Mouse (Mus musculus) embryonic facial prominence, embryonic 11.5 days (tissue): ENCODE measurements around the gene Lmo1. TPM values are rescaled to one million over a fixed set of nuclear protein-coding genes. Genes with fewer than 3 reads are reported as not detected.
A peak's percentile ranks its signal among the peaks of the same experiment; 100 is the strongest.

Experiments
- ATAC-seq: fragments of 200-750 bp; cut with Nextera tagmentation; replicated peaks from 2 replicates; pipeline ENCODE4 v1.8.0; 2017; ENCODE audit warnings: low read depth; ENCODE audit not compliant: insufficient number of reproducible peaks, low FRiP score, low TSS enrichment
- DNase-seq: peaks from one replicate; pipeline ENCODE4 v3.0.0-alpha.2; 2015; ENCODE audit warnings: low spot score
- H3K27ac ChIP-seq: fragments of 300-500 bp; sonication (generic); replicated peaks from 2 replicates; pipeline ENCODE4 v1.5.1; 2014; ENCODE audit warnings: mild to moderate bottlenecking, low read depth, low read length, control low read depth
- H3K27me3 ChIP-seq: fragments of 300-500 bp; sonication (generic); 2 replicates; pipeline ENCODE4 v1.6.1; 2014; ENCODE audit warnings: mild to moderate bottlenecking, low read length, moderate library complexity, mixed read lengths; ENCODE audit not compliant: control insufficient read depth, insufficient read depth
- H3K36me3 ChIP-seq: fragments of 300-500 bp; sonication (generic); replicated peaks from 2 replicates; pipeline ENCODE4 v1.6.1; 2014; ENCODE audit warnings: low read depth, mild to moderate bottlenecking, low read length, moderate library complexity, mixed read lengths; ENCODE audit not compliant: control insufficient read depth, insufficient read depth
- H3K4me1 ChIP-seq: fragments of 300-500 bp; sonication (generic); 2 replicates; pipeline ENCODE4 v1.6.1; 2014; ENCODE audit warnings: low read length, mixed read lengths; ENCODE audit not compliant: control insufficient read depth, insufficient read depth
- H3K4me2 ChIP-seq: fragments of 300-500 bp; sonication (generic); 2 replicates; pipeline ENCODE4 v1.6.1; 2014; ENCODE audit warnings: low read depth, mild to moderate bottlenecking, control low read depth, low read length, moderate library complexity
- H3K4me3 ChIP-seq: fragments of 300-500 bp; sonication (generic); 2 replicates; pipeline ENCODE4 v1.5.1; 2014; ENCODE audit warnings: low read depth, low read length, control low read depth
- H3K9ac ChIP-seq: fragments of 300-500 bp; sonication (generic); replicated peaks from 2 replicates; pipeline ENCODE4 v1.6.1; 2014; ENCODE audit warnings: mild to moderate bottlenecking, control low read depth, low read length
- H3K9me3 ChIP-seq: fragments of 300-500 bp; sonication (generic); replicated peaks from 2 replicates; pipeline ENCODE4 v1.6.1; 2016; ENCODE audit warnings: mild to moderate bottlenecking, low read length, inconsistent platforms, mixed read lengths; ENCODE audit not compliant: control insufficient read depth
- WGBS: fragments of 180-500 bp; shearing (Covaris S2); extraction: QIAGEN DNeasy Blood & Tissue Kit; methylation state at CpG from one replicate; pipeline ENCODE4 v1.1.7; 2014; 5-methylcytosine and 5-hydroxymethylcytosine counted together
- polyA plus RNA-seq: library from polyadenylated mRNA; unstranded; fragments of >200 nt; fragmentation: Nextera tagmentation; extraction: Ambion mirVana; gene quantifications from 2 replicates; pipeline ENCODE4 v1.2.1, GENCODE M21; 2014

The Lmo1 gene
- polyA plus RNA-seq, 1 experiment from 2014 or later, result 33.4 TPM

- WGBS, result 77% methylated on average over 6 of the region's 6 CpGs
- Histone ChIP-seq H3K9me3 (no peaks in the 10 kb centered on the region), H3K36me3 (no peaks in the 10 kb centered on the region), H3K9ac (no peak overlapping the region), H3K27ac (no peak overlapping the region), H3K4me1 (no peaks in the 10 kb centered on the region; the same call in 1 of the 2 replicates), H3K27me3 (no peaks in the 10 kb centered on the region), H3K4me2 (no peak overlapping the region), H3K4me3 (no peak overlapping the region)
- ATAC-seq (no peak), DNase-seq (no peak)
Measured at GRCm38 (mm10) chr7:109187244-109188035, 12.4 kb upstream of the Lmo1 start.

- Histone ChIP-seq H3K36me3 (no peaks in the 10 kb centered on the region), H3K27me3 (no peaks in the 10 kb centered on the region), H3K4me1 (no peaks in the 10 kb centered on the region; the same call in 1 of the 2 replicates), H3K4me3 (no peak overlapping the region), H3K27ac (no peak overlapping the region), H3K9ac (no peak overlapping the region), H3K9me3 (no peaks in the 10 kb centered on the region), H3K4me2 (no peak overlapping the region)
- WGBS, result 90% methylated on average over 2 of the region's 2 CpGs
- ATAC-seq (no peak), DNase-seq (no peak)
Measured at GRCm38 (mm10) chr7:109185975-109186374, 11.0 kb upstream of the Lmo1 start.

- 65% methylated on average over 5 of the region's 5 CpGs for WGBS
- no peak overlapping the region for H3K9ac ChIP-seq
- no peaks in the 10 kb centered on the region for H3K4me1 ChIP-seq
- H3K27ac ChIP-seq, result no peak overlapping the region
- H3K36me3 ChIP-seq, result no peaks in the 10 kb centered on the region
- no peak for DNase-seq
- H3K27me3 ChIP-seq, result no peaks in the 10 kb centered on the region
- no peak overlapping the region for H3K4me3 ChIP-seq
- no peak overlapping the region for H3K4me2 ChIP-seq
- no peak for ATAC-seq
- H3K9me3 ChIP-seq, result no peaks in the 10 kb centered on the region
Measured at GRCm38 (mm10) chr7:109185564-109185963, 10.6 kb upstream of the Lmo1 start.

GRCm38 (mm10) chr7:109176688-109177087 is 1.7 kb upstream of the Lmo1 start:
- H3K9me3 ChIP-seq, result no peaks in the 10 kb centered on the region
- no peak overlapping the region for H3K9ac ChIP-seq
- peaks cover 5% of the 10 kb centered on the region for H3K27me3 ChIP-seq
- H3K36me3 ChIP-seq, result no peaks in the 10 kb centered on the region
- no peaks in the 10 kb centered on the region for H3K4me1 ChIP-seq
- DNase-seq (no peak), ATAC-seq (no peak)
- H3K4me3 ChIP-seq, result no peak overlapping the region
- no peak overlapping the region for H3K27ac ChIP-seq
- H3K4me2 ChIP-seq, result no peak overlapping the region
- WGBS, result 46% methylated on average over 3 of the region's 3 CpGs

- H3K27ac ChIP-seq, result no peak overlapping the region
- no peak overlapping the region; the same call in 1 of the 2 replicates for H3K9ac ChIP-seq
- H3K36me3 ChIP-seq, result no peaks in the 10 kb centered on the region
- 13% methylated on average over 13 of the region's 13 CpGs for WGBS
- peaks cover 5% of the 10 kb centered on the region for H3K27me3 ChIP-seq
- H3K4me3 ChIP-seq, result peak overlapping the region; percentile 64
- DNase-seq, result peak; percentile 50
- no peaks in the 10 kb centered on the region for H3K9me3 ChIP-seq
- peak overlapping the region; percentile 100 for H3K4me2 ChIP-seq
- ATAC-seq, result peak; percentile 61
- no peaks in the 10 kb centered on the region for H3K4me1 ChIP-seq
Measured at GRCm38 (mm10) chr7:109175670-109176625, 941 bp upstream of the Lmo1 start.

- Histone ChIP-seq H3K4me2 (peak overlapping the region; percentile 100), H3K9ac (peak overlapping the region; percentile 71), H3K36me3 (no peaks in the 10 kb centered on the region), H3K27me3 (peaks cover 5% of the 10 kb centered on the region), H3K4me1 (no peaks in the 10 kb centered on the region), H3K27ac (0 out of 2 replicates have a peak overlapping the region, but pooled peaks have one; percentile 56), H3K4me3 (peak overlapping the region; percentile 64), H3K9me3 (no peaks in the 10 kb centered on the region)
- 3% methylated on average over 30 of the region's 31 CpGs for WGBS
- ATAC-seq (0 out of 2 replicates have a peak, but pooled peaks have one; percentile 0), DNase-seq (peak; percentile 42)
Measured at GRCm38 (mm10) chr7:109174337-109174948, 564 bp downstream of the Lmo1 start.

GRCm38 (mm10) chr7:109171874-109172273 is 3.1 kb downstream of the Lmo1 start:
- H3K36me3 ChIP-seq, result no peaks in the 10 kb centered on the region
- H3K9ac ChIP-seq, result no peak overlapping the region
- H3K4me2 ChIP-seq, result no peak overlapping the region
- WGBS, result 29% methylated on average over 3 of the region's 3 CpGs
- no peaks in the 10 kb centered on the region for H3K9me3 ChIP-seq
- no peak overlapping the region for H3K27ac ChIP-seq
- DNase-seq (peak; percentile 30), ATAC-seq (no peak)
- no peak overlapping the region for H3K4me3 ChIP-seq
- no peaks in the 10 kb centered on the region for H3K4me1 ChIP-seq
- H3K27me3 ChIP-seq, result peaks cover 8% of the 10 kb centered on the region
